Mouse (Mus musculus): ENCODE measurements at regions not wholly inside any gene's neighbourhood (a gene's known extent, or its start where the extent isn't known, plus 50 kb on each side); places are given as distances from the start of the nearest gene placed in this dataset.

GRCm38 (mm10) chr17:44420098-44421070, 232.0 kb downstream of the Clic5 start:
- DNase-seq (ENCODE audit: low spot score): no peak

GRCm38 (mm10) chr17:44422161-44422560, 233.8 kb downstream of the Clic5 start:
- DNase-seq (ENCODE audit: low spot score): no peak

GRCm38 (mm10) chr17:44422865-44423264, 234.5 kb downstream of the Clic5 start:
- DNase-seq (ENCODE audit: low spot score): no peak

- no peak for DNase-seq (ENCODE audit: low spot score)
Observed at GRCm38 (mm10) chr17:44423471-44423985, 235.1 kb downstream of the Clic5 start.

GRCm38 (mm10) chr17:44432524-44433295, 244.3 kb downstream of the Clic5 start:
- no peak for DNase-seq (ENCODE audit: low spot score)

- no peak for DNase-seq (ENCODE audit: low spot score)
Observed at GRCm38 (mm10) chr17:44433296-44433653, 244.9 kb downstream of the Clic5 start.

- no peak for DNase-seq (ENCODE audit: low spot score)
Observed at GRCm38 (mm10) chr17:44436536-44437043, 248.2 kb downstream of the Clic5 start.

GRCm38 (mm10) chr17:44438526-44438925, 250.1 kb downstream of the Clic5 start:
- DNase-seq (ENCODE audit: low spot score): no peak

GRCm38 (mm10) chr17:44443460-44443859, 255.1 kb downstream of the Clic5 start:
- no peak for DNase-seq (ENCODE audit: low spot score)

GRCm38 (mm10) chr17:44445361-44445760, 257.0 kb downstream of the Clic5 start:
- no peak for DNase-seq (ENCODE audit: low spot score)
